Mouse (Mus musculus) ES-CJ7 (cell line): ENCODE measurements around the gene Nav2.

Experiments used
- DNase-seq: peaks from one replicate; pipeline ENCODE4 v3.0.0; 2011; ENCODE audit warnings: low read depth, low spot score

The Nav2 gene

DNA sequence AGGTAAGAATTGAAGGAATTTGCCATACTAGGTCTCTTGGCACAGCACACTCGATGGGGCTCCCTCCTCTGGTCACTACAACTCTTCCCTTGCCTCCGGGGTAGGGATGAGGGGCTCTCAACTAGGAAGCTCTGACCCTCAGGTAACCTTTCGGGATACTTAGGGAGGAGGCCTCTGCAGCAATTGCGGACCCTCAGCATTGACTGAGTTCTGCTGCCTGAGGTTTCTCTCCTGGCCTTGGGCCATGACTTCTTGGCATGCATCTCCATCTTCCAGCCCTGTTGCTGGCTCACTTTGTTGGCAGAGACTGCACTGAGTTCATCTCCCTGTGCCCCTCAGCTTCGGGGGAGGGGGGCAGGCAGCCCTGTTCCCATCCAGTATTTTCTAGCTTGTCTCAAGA is 650.4 kb downstream of the Nav2 start:
- no peak for DNase-seq

GRCm38 (mm10) chr7:49560012-49560411 is 651.5 kb downstream of the Nav2 start:
- DNase-seq = peak; percentile 29

GRCm38 (mm10) chr7:49562404-49562803 is 653.9 kb downstream of the Nav2 start:
- no peak for DNase-seq

DNA sequence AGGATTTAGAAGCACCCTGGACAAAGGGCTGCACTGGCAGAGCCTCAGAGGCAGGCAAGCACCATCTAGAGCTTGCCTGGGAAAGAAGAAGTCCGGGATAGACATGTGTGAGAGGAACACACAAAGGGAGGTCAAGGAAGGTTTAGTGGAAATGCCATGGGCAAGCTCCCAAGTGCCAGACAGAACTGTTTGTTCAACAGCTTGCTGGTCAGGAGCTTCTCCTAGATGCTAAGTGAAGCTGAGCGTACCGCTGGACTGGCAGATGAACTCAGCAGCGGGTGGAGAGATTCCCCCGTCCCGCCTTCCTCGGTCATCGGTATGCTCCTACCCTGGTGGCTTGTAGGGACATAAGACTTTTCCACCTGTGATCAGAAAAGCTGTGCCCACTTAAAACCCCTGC is 654.3 kb downstream of the Nav2 start:
- DNase-seq = peak; percentile 33

- no peak for DNase-seq
These were observed 656.6 kb downstream of the Nav2 start for GRCm38 (mm10) chr7:49565084-49565483.

GRCm38 (mm10) chr7:49565798-49566197 is 657.3 kb downstream of the Nav2 start:
- DNase-seq = no peak

DNA sequence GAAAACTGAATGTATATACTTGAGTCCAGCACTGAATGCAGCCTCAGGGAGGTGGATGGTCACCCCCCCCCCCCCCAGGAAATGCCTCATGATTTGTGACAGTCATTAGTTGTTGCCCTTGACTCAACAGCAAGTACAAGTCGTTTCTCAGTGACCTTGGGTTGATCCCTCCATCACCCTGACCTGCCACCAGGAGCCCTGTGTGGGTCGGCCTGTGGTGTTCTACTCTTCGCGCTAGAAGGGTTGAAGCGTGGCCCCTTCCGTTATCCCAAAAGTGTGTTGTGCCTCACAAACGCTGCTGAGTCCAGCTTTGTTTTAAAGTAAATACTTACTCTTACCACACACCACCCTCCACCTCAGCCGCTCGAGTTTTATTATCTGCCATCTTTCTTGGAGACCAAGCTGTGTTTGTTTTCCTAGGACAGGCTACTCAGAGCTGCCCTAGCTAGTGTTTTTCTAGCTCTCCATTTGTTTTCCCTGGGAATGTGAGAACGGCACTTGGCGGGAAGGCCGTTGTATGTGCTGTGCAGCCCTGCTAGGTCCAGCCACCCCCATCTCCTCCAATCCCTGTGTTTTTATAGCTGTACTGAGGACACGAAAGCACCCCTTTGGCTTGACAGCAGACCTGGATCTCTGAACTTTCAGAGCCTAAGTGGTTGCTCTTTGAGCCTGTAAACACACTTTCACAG is 659.0 kb downstream of the Nav2 start:
- no peak for DNase-seq

- no peak for DNase-seq
These were observed 661.1 kb downstream of the Nav2 start for GRCm38 (mm10) chr7:49569646-49570045.

- no peak for DNase-seq
These were observed 663.1 kb downstream of the Nav2 start for GRCm38 (mm10) chr7:49571606-49572005.

GRCm38 (mm10) chr7:49575226-49575625 is 666.7 kb downstream of the Nav2 start:
- DNase-seq = no peak

GRCm38 (mm10) chr7:49577096-49577495 is 668.6 kb downstream of the Nav2 start:
- no peak for DNase-seq

- no peak for DNase-seq
These were observed 673.4 kb downstream of the Nav2 start for GRCm38 (mm10) chr7:49581951-49582350.

- DNase-seq = no peak
These were observed 674.0 kb downstream of the Nav2 start for GRCm38 (mm10) chr7:49582551-49582950.

GRCm38 (mm10) chr7:49583176-49583575 is 674.7 kb downstream of the Nav2 start:
- no peak for DNase-seq

- no peak for DNase-seq
These were observed 678.1 kb downstream of the Nav2 start for GRCm38 (mm10) chr7:49586530-49587120.

GRCm38 (mm10) chr7:49589635-49590034 is 681.1 kb downstream of the Nav2 start:
- no peak for DNase-seq

DNA sequence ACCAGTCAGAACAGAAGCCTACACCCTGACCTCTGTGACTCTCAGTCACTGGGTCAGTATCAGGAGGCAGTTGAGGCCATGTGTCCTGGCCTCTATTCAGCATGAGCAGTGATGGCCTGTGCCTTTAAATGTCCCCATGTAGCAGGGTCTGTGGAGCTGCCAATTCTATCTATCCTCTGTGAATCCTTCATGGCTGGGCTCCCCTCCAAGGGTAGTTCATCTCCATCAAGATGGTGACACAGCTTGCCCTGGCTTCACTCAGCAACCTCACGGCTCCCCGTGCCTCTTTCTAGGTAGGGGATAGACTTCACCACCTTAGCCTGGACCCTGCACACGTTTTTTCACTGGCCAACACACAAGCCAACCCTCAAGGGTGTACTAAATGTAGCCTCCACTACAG is 689.3 kb downstream of the Nav2 start:
- no peak for DNase-seq

- DNase-seq = no peak
These were observed 689.7 kb downstream of the Nav2 start for GRCm38 (mm10) chr7:49598225-49598624.

- DNase-seq = no peak
These were observed 691.4 kb downstream of the Nav2 start for GRCm38 (mm10) chr7:49599950-49600349.

- peak; percentile 74 for DNase-seq
These were observed 692.9 kb downstream of the Nav2 start for GRCm38 (mm10) chr7:49601191-49601975.

DNA sequence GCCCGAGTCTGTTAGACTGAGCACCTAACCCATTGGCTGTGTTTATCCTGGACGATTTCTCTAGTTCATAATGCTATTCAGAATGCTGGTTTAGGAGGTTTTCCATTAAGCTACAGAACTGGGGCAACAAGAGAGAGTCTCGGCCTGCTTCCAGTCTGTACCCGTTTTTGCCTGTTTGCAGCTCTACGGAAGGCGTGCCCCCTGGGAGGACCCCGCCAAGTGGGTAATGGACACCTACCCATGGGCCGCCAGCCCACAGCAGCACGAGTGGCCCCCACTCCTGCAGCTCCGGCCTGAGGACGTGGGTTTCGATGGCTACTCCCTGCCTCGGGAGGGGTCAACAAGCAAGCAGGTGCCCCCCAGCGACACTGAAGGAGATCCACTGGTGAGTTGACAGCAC is 695.7 kb downstream of the Nav2 start:
- DNase-seq = no peak

- peak; percentile 38 for DNase-seq
These were observed 696.7 kb downstream of the Nav2 start for GRCm38 (mm10) chr7:49604965-49605795.
